Mouse (Mus musculus): ENCODE data around the gene Pfkp. TPM values are rescaled to one million over a fixed set of nuclear protein-coding genes. Genes with fewer than 3 reads are reported as not detected.

Gene Pfkp
- total RNA-seq, 2 experiments from 2014 or later = 199 to 210 TPM

DNA sequence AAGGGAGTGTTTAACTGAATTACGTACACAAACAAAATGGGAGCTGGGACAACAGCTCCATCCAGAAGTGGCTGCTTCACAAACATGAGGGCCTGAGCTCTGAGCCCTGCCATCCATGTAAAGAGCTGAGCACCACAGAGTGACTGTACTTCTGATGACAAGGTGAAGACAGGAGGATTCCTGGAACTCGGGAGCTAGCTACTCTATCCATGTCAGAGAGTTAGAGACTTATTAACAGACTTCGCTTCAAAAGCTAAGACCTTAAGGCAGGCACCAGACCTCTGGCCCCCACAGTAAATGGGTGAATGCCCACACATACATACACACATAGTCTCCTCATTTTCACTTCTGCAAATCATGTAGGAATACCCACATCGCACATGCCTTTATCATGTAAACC lies 11.6 kb downstream of the Pfkp start:
- no peak for DNase-seq

DNA sequence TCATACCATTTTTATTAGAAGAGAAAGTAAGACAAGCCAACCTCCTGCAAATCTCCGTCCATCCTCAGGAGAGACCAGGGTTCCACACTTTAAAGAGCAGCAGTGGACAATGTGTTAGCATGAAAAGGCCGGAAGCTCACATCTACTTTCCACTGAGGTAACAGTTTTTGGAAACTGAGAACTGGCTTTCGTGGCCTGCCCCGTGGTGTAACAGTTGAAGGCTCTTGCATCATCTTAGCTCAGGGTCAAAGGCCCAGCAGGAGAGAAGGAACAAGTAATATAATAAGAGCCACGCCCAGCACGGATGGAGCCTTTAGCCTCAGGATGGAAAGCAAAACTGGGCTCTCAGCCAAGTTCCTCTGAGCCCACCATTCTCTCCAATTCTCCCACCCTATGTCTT lies 12.1 kb downstream of the Pfkp start:
- DNase-seq = no peak

DNA sequence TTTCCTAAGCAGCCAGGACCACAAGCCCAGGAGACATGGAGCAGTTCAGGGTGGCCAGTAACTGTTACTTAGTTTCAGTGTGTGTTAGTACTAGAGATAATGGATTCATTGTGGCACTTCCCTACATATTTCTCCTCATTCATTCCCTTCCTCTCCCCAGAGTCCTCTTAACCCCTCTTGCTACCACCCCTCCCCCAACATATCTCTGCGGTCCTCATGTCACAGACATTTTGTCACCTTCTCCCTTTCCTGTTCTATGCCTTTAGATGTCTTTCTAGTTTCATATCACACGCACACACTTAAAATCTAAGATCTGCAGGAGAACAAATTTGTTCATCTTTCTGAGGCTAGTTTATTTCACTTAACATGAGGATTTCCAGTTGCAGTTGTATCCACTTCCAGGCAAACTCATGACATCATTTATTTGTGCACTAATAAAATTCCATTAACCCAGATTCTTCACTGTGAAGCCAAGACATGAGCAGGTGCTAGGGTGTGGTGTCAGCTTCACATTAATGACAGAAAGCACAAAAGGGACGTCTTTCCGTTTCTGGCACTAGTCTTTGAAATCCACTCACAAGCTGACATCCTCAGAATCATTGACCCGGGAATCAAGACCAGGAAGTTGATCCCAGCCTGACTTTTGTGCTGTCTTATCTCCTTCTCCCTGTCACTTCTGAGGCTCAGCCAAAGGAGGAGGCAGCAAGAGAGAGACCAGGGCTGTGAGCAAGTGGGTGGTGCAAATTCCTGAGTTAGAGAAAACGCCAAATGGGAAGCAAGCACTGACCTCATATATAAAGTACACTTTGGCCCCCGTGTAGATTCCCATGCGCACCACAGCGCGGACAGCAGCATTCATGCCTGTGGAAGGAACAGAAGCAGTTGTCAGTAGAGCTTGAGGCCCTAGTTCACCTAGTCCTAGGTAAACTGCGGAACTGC lies 13.2 kb downstream of the Pfkp start:
- DNase-seq = no peak

GRCm38 (mm10) chr13:6634063-6634462 lies 14.5 kb downstream of the Pfkp start:
- no peak for DNase-seq

DNA sequence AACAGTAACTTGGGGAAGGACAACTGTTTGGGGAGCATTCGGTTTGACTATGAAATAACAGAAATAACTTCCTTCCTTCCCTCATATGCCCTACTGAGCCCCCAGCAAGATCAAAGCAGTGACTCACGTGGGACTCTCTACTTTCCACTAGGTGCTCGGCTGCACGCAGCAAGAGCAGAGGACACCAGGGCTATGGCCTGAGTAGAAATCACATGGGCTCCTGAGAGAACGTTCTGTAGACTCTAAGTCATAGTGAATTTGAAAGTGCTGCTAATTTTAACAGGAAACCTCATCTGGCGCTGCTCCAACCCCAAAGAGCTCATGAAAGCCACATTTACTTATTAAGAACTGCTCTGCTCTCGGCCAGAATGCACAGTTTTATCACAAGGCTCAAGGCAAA lies 15.1 kb downstream of the Pfkp start:
- no peak for DNase-seq

DNA sequence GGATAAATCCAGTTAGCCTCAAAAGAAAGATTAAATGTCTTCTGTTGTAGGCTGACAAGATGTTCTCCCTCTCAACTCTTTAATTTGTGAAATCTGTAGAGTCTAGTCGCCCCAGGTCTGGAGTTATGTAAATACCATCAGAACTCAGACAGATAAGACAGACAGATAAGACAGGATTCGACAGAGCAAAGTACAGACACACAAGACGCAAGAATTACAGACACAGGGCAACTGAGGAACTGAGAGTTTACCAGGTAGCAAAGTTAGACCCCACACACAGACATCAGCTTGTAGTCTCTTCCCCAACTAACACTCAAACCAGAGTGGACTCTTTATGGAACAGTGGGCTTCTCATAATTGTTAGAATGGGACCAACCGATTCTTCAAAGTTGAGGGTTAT lies 15.6 kb downstream of the Pfkp start:
- no peak for DNase-seq

GRCm38 (mm10) chr13:6632513-6632912 lies 16.1 kb downstream of the Pfkp start:
- DNase-seq = no peak

DNA sequence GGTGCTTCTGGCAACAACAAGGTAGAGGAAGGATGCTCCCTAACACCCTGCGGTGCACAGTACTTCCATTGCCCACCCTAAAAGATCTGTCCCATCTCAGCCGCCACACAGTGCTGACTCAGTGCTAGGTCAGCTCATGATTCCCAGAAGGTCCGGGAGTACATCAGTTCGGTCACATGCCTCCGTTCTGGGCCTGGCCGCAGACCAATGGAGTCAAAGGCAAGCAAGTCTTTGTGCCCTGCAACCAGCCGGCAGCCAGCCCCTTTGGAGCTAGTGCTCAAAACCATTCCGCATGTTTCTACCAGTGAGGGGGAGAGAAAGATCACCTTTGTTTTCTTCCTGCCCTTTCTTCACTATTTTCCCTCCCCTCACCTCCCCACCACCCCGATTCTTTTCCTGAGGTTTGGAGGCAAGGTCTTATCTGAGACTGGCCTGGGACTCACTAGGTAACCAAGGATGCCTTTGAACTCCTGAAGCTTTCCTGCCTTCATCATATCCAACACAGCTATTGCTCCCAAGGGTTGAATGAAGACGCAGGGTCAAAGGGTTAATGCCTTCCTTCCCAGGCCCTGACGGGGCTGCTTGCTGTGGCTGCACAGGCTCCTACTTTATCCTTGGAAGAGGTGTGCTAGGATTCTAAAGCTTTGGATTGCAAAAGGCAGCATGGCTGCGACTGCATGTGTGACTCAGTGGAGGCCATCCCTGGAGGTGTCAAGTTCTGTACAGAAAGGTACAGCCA lies 16.6 kb downstream of the Pfkp start:
- DNase-seq = no peak

DNA sequence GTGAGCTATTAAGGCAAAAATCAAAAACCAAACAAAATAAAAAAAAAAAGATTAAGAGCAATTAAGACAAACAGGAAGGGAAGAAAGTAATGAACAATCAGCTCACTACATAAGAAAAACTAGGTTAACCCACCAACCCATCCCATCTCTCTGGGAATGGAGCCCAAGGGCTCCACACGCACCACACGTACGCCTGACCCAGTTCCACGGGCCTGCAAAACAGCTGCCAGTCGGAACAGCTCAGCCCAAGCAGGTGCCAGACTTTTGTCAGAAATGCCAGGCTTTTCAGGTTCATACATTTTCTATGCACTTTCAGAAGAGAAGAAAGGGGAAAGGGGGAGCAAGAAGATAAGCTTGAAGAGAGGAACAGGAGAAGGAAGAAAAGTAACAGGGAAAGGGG lies 17.9 kb downstream of the Pfkp start:
- DNase-seq = no peak

DNA sequence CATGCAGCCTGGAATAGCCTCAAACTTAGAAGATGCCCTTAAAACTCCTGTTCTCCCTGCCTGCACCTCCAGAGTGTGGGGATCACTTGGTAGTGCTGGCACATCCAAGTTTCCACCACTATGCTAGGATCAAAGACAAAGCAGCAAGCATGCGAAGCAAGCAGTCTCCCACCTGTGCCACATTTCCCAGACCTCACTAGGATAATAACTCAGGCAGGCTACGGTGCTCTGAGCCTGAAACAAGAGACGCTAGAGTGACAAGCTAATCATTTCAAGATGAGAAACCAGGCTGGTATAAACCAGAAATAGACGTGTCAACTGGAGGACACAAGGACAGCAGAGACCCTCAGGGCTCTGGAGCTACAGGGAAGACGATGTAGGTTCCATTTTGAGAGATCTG lies 18.6 kb downstream of the Pfkp start:
- DNase-seq = no peak

DNA sequence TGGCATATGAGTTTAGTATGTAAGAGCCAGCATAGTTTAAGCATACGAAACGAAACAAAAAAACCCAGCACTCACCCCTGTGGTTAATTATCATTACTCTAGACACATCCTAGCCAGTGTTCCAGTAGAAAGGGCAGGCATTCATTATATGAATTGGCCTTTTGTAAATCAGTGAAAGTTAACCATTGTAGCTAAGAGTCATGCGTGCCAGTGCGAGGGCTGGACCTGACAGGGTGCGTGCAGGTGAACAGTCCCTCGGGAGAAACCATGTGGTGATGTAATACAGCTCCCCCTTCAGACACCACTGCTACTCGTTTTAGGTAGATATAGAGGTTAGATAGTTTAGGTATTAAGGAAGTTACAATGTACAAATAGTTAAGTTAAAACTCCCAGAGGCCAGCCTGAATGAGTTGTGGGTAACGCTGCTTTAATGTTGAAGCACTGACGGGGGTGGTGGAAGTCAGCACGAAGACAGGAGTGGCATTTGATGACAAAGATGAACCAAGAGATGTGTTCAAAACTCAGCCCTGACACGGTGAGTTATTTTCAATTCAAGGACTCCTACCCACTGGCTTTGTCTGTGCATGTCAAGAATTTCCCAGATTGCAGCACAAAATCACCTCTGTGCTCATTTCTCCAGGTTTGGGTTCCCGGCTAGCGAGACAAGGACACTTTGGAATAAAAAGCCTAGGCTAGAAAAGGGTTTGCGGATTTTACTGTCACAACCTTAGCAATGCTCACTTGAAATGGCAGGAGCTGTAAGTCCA lies 19.4 kb downstream of the Pfkp start:
- DNase-seq = no peak

GRCm38 (mm10) chr13:6628261-6628660 lies 20.3 kb downstream of the Pfkp start:
- no peak for DNase-seq

DNA sequence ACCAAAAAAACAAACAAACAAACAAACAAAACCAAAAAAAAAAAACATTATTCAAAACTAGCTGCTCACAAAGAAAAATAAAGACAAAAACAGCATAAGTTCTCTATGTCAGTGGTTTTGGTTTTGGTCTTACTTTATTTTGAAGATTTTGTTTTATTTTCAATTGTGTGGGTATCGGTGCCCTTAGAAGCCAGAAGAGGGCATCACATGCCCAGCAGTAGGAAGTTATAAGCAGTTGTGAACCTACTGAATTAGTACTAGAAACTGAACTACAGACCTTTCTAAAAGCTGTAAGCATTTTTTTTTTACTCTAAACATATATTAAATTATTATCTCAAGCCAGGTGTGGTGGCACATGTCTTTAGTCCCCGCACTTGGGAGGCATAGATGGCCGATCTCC lies 21.2 kb downstream of the Pfkp start:
- DNase-seq = no peak

- DNase-seq = no peak
These were observed 22.0 kb downstream of the Pfkp start for GRCm38 (mm10) chr13:6626508-6627114.

- no peak for DNase-seq
These were observed 22.6 kb downstream of the Pfkp start for GRCm38 (mm10) chr13:6625942-6626341.

GRCm38 (mm10) chr13:6624604-6625003 lies 24.0 kb downstream of the Pfkp start:
- no peak for DNase-seq

DNA sequence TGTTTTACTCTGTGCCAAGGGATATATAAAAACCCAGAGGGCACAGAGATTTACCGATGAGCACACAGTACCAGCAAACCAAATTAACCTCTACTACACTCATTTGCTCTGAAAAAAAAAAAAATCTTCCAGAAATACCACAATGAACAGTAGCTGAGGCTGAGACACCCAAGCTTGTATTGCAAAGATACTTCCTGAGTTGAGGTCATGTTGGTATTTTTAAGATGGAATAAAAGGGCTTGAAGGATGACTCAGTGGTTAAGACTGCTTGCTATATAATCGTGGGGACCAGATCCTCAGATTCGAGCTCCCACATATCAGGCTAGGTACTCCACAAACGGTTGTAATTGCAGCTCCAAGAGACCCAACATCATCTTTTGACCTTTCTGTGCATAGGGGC lies 24.5 kb downstream of the Pfkp start:
- DNase-seq = no peak

GRCm38 (mm10) chr13:6621831-6622230 lies 26.7 kb downstream of the Pfkp start:
- DNase-seq = no peak

DNA sequence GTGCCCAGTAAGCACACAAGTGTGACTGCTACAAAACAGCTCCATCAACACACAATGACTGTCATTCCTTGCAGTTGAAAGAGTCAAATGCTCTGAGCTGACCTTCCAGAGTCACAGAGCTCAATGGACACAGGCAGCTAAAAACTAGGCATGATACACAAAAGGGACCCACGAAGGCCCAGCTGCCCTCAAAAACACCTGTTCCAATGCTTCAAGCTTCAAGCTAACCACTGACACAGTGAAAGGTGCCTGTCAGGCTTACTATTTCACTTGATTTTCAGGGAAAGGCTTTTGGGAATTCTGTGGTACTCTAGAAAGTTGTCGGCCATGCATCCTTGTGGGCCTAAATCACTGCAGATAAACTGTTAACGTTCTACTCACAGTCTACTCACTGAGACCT lies 28.3 kb downstream of the Pfkp start:
- no peak for DNase-seq

DNA sequence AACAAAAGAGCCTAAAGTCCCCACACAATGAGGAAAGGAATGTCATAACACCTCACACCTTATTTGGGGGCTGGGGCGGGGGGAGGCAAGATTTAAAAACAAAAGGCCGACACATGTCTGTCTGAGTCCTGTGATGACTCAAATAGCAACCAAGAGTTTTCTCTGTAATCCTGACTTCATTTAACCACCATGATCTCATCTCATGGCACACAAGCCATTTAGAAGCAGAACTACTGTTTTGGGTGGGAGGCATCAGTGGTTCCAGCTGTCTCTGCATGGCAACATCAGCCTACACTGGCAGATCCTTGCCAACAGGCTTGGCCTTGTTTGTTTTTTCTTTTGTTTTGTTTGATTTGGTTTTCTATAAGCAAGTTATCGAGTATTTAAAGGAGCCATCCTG lies 29.9 kb downstream of the Pfkp start:
- DNase-seq = no peak

GRCm38 (mm10) chr13:6613690-6614445 lies 34.7 kb downstream of the Pfkp start:
- no peak for DNase-seq

Measured in layer of hippocampus, postnatal 36 days (tissue).